Mouse (Mus musculus) heart, embryonic 15.5 days (tissue): ENCODE results near the gene Nectin4. TPM values are rescaled to one million over a fixed set of nuclear protein-coding genes. Genes with fewer than 3 reads are reported as not detected.

Experiments used
- ATAC-seq: fragments of 200-750 bp; cut with Nextera tagmentation; replicated peaks from 2 replicates; pipeline ENCODE4 v1.8.0; 2017; ENCODE audit warnings: low read depth, moderate TSS enrichment; ENCODE audit not compliant: insufficient number of reproducible peaks, insufficient read depth, low FRiP score
- H3K27ac ChIP-seq: fragments of 300-500 bp; sonication (generic); 2 replicates; pipeline ENCODE4 v1.5.1; 2015; ENCODE audit warnings: mild to moderate bottlenecking, inconsistent platforms
- H3K27me3 ChIP-seq: fragments of 300-500 bp; sonication (generic); 2 replicates; pipeline ENCODE4 v1.6.1; 2015; ENCODE audit warnings: inconsistent platforms
- H3K36me3 ChIP-seq: fragments of 300-500 bp; sonication (generic); 2 replicates; pipeline ENCODE4 v1.6.1; 2015; ENCODE audit warnings: mild to moderate bottlenecking, inconsistent platforms
- H3K4me1 ChIP-seq: fragments of 300-500 bp; sonication (generic); replicated peaks from 2 replicates; pipeline ENCODE4 v1.6.1; 2015; ENCODE audit warnings: inconsistent platforms
- H3K4me2 ChIP-seq: fragments of 300-500 bp; sonication (generic); 2 replicates; pipeline ENCODE4 v1.6.1; 2015; ENCODE audit warnings: inconsistent platforms, mild to moderate bottlenecking, moderate library complexity
- H3K4me3 ChIP-seq: fragments of 300-500 bp; sonication (generic); 2 replicates; pipeline ENCODE4 v1.5.1; 2015; ENCODE audit warnings: mild to moderate bottlenecking, inconsistent platforms
- H3K9ac ChIP-seq: fragments of 300-500 bp; sonication (generic); 2 replicates; pipeline ENCODE4 v1.6.1; 2015; ENCODE audit warnings: mild to moderate bottlenecking, inconsistent platforms
- H3K9me3 ChIP-seq: fragments of 300-500 bp; sonication (generic); replicated peaks from 2 replicates; pipeline ENCODE4 v1.6.1; 2016; ENCODE audit warnings: inconsistent platforms
- WGBS: fragments of 180-500 bp; shearing (Covaris S2); methylation state at CpG from one replicate; pipeline ENCODE4 v1.1.7; 2015; ENCODE audit warnings: mixed read lengths; 5-methylcytosine and 5-hydroxymethylcytosine counted together
- polyA plus RNA-seq: library from polyadenylated mRNA; unstranded; fragments of >200 nt; fragmentation: Nextera tagmentation; extraction: Ambion mirVana; gene quantifications from 2 replicates; pipeline ENCODE4 v1.2.1, GENCODE M21; 2015

Gene Nectin4
- polyA plus RNA-seq, 1 experiment from 2014 or later: 0.26 TPM

GRCm38 (mm10) chr1:171342262-171343207 is 27.4 kb upstream of the Nectin4 start:
- Histone ChIP-seq H3K4me2 (no peak overlapping the region), H3K27me3 (no peaks in the 10 kb centered on the region), H3K36me3 (peaks cover 54% of the 10 kb centered on the region), H3K9me3 (0 out of 2 replicates have a peak, but pooled peaks cover 6% of the 10 kb centered on the region), H3K9ac (no peak overlapping the region), H3K4me1 (peaks cover 25% of the 10 kb centered on the region), H3K4me3 (no peak overlapping the region), H3K27ac (no peak overlapping the region)
- WGBS: 94% methylated on average over 16 of the region's 16 CpGs
- no peak for ATAC-seq

GRCm38 (mm10) chr1:171343922-171344677 is 25.8 kb upstream of the Nectin4 start:
- Histone ChIP-seq H3K36me3 (peaks cover 42% of the 10 kb centered on the region), H3K27ac (no peak overlapping the region), H3K4me3 (peak overlapping the region; percentile 88), H3K4me2 (peak overlapping the region; percentile 87), H3K27me3 (no peaks in the 10 kb centered on the region), H3K9me3 (0 out of 2 replicates have a peak, but pooled peaks cover 6% of the 10 kb centered on the region), H3K4me1 (peaks cover 27% of the 10 kb centered on the region), H3K9ac (no peak overlapping the region)
- 75% methylated on average over 9 of the region's 9 CpGs for WGBS
- no peak for ATAC-seq

- Histone ChIP-seq H3K4me1 (peaks cover 27% of the 10 kb centered on the region), H3K36me3 (peaks cover 36% of the 10 kb centered on the region), H3K27ac (peak overlapping the region; percentile 71; the same call in 1 of the 2 replicates)
These were observed 25.2 kb upstream of the Nectin4 start for GRCm38 (mm10) chr1:171344715-171345114.

GRCm38 (mm10) chr1:171345225-171346094 is 24.4 kb upstream of the Nectin4 start, which contains the start of the genes Nit1 and Pfdn2:
TSS of gene Nit1 (minus strand) at chr1:171345646.
TSS of gene Pfdn2 (plus strand) at chr1:171345670.
- Histone ChIP-seq H3K4me3 (peak within 1 kb of the TSS; percentile 88), H3K4me2 (peak within 1 kb of the TSS; percentile 87), H3K9ac (peak within 1 kb of the TSS; percentile 87), H3K27me3 (no peaks in the 10 kb centered on the region), H3K27ac (peak within 1 kb of the TSS; percentile 71), H3K36me3 (peaks cover 29% of the 10 kb centered on the region), H3K9me3 (0 out of 2 replicates have a peak, but pooled peaks cover 6% of the 10 kb centered on the region), H3K4me1 (peaks cover 27% of the 10 kb centered on the region)
- WGBS: under 1% methylated on average over 53 of the region's 53 CpGs
- peak; percentile 88 for ATAC-seq

More at GRCm38 (mm10) chr1:171344715-171345114, 25.2 kb upstream of the Nectin4 start:
- peak overlapping the region; percentile 87 for H3K9ac ChIP-seq
- peak overlapping the region; percentile 88 for H3K4me3 ChIP-seq
- ATAC-seq: no peak
- peak overlapping the region; percentile 87 for H3K4me2 ChIP-seq
- H3K27me3 ChIP-seq: no peaks in the 10 kb centered on the region
- WGBS: 67% methylated on average over 9 of the region's 9 CpGs
- H3K9me3 ChIP-seq: 0 out of 2 replicates have a peak, but pooled peaks cover 6% of the 10 kb centered on the region

- Histone ChIP-seq H3K9ac (peak overlapping the region; percentile 87), H3K4me2 (peak overlapping the region; percentile 87), H3K4me1 (peaks cover 27% of the 10 kb centered on the region), H3K27me3 (no peaks in the 10 kb centered on the region), H3K27ac (no peak overlapping the region; the same call in 1 of the 2 replicates), H3K4me3 (peak overlapping the region; percentile 88), H3K36me3 (peaks cover 23% of the 10 kb centered on the region), H3K9me3 (0 out of 2 replicates have a peak, but pooled peaks cover 6% of the 10 kb centered on the region)
- no peak; the same call in 1 of the 2 replicates for ATAC-seq
- under 1% methylated on average over 14 of the region's 14 CpGs for WGBS
These were observed 23.8 kb upstream of the Nectin4 start for GRCm38 (mm10) chr1:171346095-171346450.

- 83% methylated on average over 3 of the region's 3 CpGs for WGBS
- Histone ChIP-seq H3K4me3 (no peak overlapping the region), H3K4me1 (peaks cover 29% of the 10 kb centered on the region), H3K27ac (no peak overlapping the region), H3K4me2 (no peak overlapping the region), H3K9ac (no peak overlapping the region), H3K27me3 (no peaks in the 10 kb centered on the region), H3K36me3 (no peaks in the 10 kb centered on the region; the same call in 1 of the 2 replicates), H3K9me3 (0 out of 2 replicates have a peak, but pooled peaks cover 6% of the 10 kb centered on the region)
- ATAC-seq: no peak
These were observed 21.2 kb upstream of the Nectin4 start for GRCm38 (mm10) chr1:171348665-171349064.

GRCm38 (mm10) chr1:171349210-171349609 is 20.7 kb upstream of the Nectin4 start:
- 86% methylated on average over 2 of the region's 2 CpGs for WGBS
- ATAC-seq: no peak
- H3K9ac ChIP-seq: no peak overlapping the region

GRCm38 (mm10) chr1:171355812-171356340 is 14.0 kb upstream of the Nectin4 start:
- no peaks in the 10 kb centered on the region for H3K27me3 ChIP-seq
- H3K9ac ChIP-seq: no peak overlapping the region
- ATAC-seq: no peak
- WGBS: 80% methylated on average over 5 of the region's 5 CpGs
- H3K27ac ChIP-seq: no peak overlapping the region
- no peaks in the 10 kb centered on the region for H3K9me3 ChIP-seq
- H3K4me3 ChIP-seq: no peak overlapping the region
- H3K4me2 ChIP-seq: no peak overlapping the region
- peaks cover 28% of the 10 kb centered on the region for H3K36me3 ChIP-seq
- peaks cover 8% of the 10 kb centered on the region for H3K4me1 ChIP-seq

More at GRCm38 (mm10) chr1:171349210-171349609, 20.7 kb upstream of the Nectin4 start:
- Histone ChIP-seq H3K4me3 (no peak overlapping the region), H3K36me3 (no peaks in the 10 kb centered on the region; the same call in 1 of the 2 replicates), H3K9me3 (0 out of 2 replicates have a peak, but pooled peaks cover 6% of the 10 kb centered on the region), H3K27ac (no peak overlapping the region), H3K27me3 (no peaks in the 10 kb centered on the region), H3K4me2 (no peak overlapping the region), H3K4me1 (peaks cover 24% of the 10 kb centered on the region)

- H3K4me1 ChIP-seq: peaks cover 13% of the 10 kb centered on the region
- H3K9me3 ChIP-seq: no peaks in the 10 kb centered on the region
- H3K27me3 ChIP-seq: no peaks in the 10 kb centered on the region
- no peak overlapping the region for H3K27ac ChIP-seq
- peaks cover 28% of the 10 kb centered on the region for H3K36me3 ChIP-seq
- H3K9ac ChIP-seq: no peak overlapping the region
- no peak overlapping the region for H3K4me2 ChIP-seq
- ATAC-seq: no peak
- 89% methylated on average over 2 of the region's 2 CpGs for WGBS
- H3K4me3 ChIP-seq: no peak overlapping the region
These were observed 13.1 kb upstream of the Nectin4 start for GRCm38 (mm10) chr1:171356814-171357213.

GRCm38 (mm10) chr1:171358421-171358820 is 11.5 kb upstream of the Nectin4 start:
- H3K4me3 ChIP-seq: no peak overlapping the region
- no peak for ATAC-seq
- no peak overlapping the region for H3K9ac ChIP-seq
- no peaks in the 10 kb centered on the region for H3K27me3 ChIP-seq
- no peak overlapping the region for H3K27ac ChIP-seq
- H3K9me3 ChIP-seq: no peaks in the 10 kb centered on the region
- no peak overlapping the region for H3K4me2 ChIP-seq
- H3K36me3 ChIP-seq: peaks cover 28% of the 10 kb centered on the region
- WGBS: 75% methylated on average over 4 of the region's 4 CpGs
- peaks cover 10% of the 10 kb centered on the region for H3K4me1 ChIP-seq
